Mouse (Mus musculus) heart, adult 18-20 months (tissue): ENCODE results near the gene Ascl2. TPM values are rescaled to one million over a fixed set of nuclear protein-coding genes. Genes with fewer than 3 reads are reported as not detected.

ENCODE experiments used
- DNase-seq, 2 experiments: peaks; one replicate each; pipeline ENCODE4 v3.0.0; 2021 to 2022; ENCODE audit warnings: mixed read lengths in 1 of 2
- total RNA-seq, 2 experiments: library from RNA; stranded (reverse); gene quantifications; 2 replicates each; pipeline ENCODE4 v1.2.3; 2021

The Ascl2 gene
- total RNA-seq, 2 experiments from 2014 or later: not detected

DNA sequence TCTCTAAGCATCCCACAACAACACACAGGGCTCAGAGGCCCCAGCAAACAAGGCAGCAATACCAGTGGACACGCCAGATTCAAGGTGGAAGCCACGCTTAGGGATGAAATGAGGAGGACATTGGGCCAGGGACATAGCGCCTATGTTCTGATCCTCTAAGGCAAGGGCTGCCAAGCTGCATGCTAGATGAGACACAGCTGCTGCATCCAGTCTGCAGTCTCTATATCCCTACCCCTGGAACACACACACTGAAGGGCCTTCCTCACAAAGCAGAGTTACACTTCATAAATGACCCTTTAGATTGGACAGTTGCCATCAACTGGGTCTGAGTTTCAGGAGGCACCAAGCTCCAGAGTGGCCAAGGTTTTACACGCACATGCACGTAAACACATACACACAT is 51.4 kb downstream of the Ascl2 start:
- no peak for DNase-seq

Other genes starting within 250 kb of the Ascl2 start
- gene Ins2, start 225.9 kb downstream of the Ascl2 start, total RNA-seq: not detected
- gene Th, start 38.1 kb downstream of the Ascl2 start, total RNA-seq: not detected
- 1 to 10 TPM in 1 of 2 experiments, under 1 TPM in 1; 0.69 to 2.6 TPM for gene Tspan32, start 35.8 kb upstream of the Ascl2 start, total RNA-seq
- 100 to 1,000 TPM; 410 to 413 TPM for gene Cd81, start 83.5 kb upstream of the Ascl2 start, total RNA-seq
- 10 to 100 TPM; 13.1 to 14.9 TPM for gene Tssc4, start 100.0 kb upstream of the Ascl2 start, total RNA-seq
- under 1 TPM in 1 of 2 experiments, not detected in 1; 0.10 TPM for gene Trpm5, start 125.4 kb upstream of the Ascl2 start, total RNA-seq
- gene Kcnq1, start 137.1 kb upstream of the Ascl2 start, total RNA-seq: 10 to 100 TPM; 33.8 to 36.4 TPM